Mouse (Mus musculus): ENCODE measurements around the gene Mylpf. TPM values are rescaled to one million over a fixed set of nuclear protein-coding genes. Genes with fewer than 3 reads are reported as not detected.

Gene Mylpf
- polyA plus RNA-seq, 1 experiment, result 39.4 TPM

GRCm38 (mm10) chr7:127194633-127195029 is 14.1 kb upstream of the Mylpf start:
- H3K36me3 ChIP-seq (ENCODE audit: control insufficient read depth, insufficient read depth), result peaks cover 46% of the 10 kb centered on the region
- TF ChIP-seq MYOD1 (IDR thresholded peaks at IDR 0.05; ENCODE audit: control insufficient read depth, insufficient read length, low read depth), result no peak
- no peak for TF ChIP-seq CTCF (IDR thresholded peaks at IDR 0.05; ENCODE audit: control insufficient read depth, insufficient read depth, insufficient read length)
- TF ChIP-seq CEBPB (IDR thresholded peaks at IDR 0.05; ENCODE audit: low read depth), result no peak
- TF ChIP-seq FOSL1 (IDR thresholded peaks at IDR 0.05; ENCODE audit: insufficient read depth, low read length, poor library complexity, severe bottlenecking), result no peak
- no peak for TF ChIP-seq MYOG (IDR thresholded peaks at IDR 0.05; ENCODE audit: control insufficient read depth, extremely low read depth, insufficient read length)
- no peak for TF ChIP-seq MAX (IDR thresholded peaks at IDR 0.05)
- no peak for TF ChIP-seq USF1 (IDR thresholded peaks at IDR 0.05; ENCODE audit: low read depth)

DNA sequence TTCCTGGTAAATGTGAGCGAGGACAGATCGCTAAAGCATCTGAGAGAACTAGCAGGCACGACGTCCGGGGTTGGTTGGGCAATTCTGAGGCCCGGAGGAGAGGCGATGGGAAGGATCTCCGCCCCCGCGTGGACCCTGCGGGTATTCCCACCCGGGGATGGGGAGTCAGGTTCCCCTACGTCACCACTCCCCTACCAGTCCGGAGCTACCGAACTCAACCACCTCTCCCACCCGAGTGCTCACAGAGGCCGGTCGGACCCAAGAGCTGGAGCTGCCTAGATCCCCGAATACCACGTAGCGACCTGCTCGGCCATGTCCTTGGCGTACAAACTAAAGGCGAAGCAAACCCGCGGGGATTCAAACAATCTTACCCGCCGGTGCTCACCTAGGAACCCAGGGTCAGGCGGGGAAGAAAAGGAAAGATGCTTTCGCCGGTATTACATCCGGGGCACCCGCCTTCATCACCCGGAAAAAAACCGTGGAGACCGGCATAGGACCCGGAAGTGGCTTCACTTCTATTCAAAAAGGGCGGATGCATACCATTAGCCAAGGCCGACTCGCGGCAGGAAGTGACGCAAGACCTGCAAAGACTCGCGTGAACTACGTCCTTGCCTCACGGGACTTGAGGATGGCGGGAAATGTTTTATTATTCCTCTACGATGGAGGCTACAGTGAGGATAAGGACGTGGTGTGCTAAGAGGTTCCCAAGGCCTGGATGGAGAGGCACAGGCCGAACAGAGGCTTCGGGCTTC is 13.0 kb upstream of the Mylpf start, which contains the start of gene Cd2bp2:
Gene Cd2bp2, minus strand, starts transcription at position 507 of the 752 bp plus-strand sequence.
- Histone ChIP-seq H3K4me3 (ENCODE audit: insufficient read depth, poor library complexity, severe bottlenecking) (peak within 1 kb of the TSS; percentile 55), H3K36me3 (ENCODE audit: control insufficient read depth, insufficient read depth) (peaks cover 54% of the 10 kb centered on the region), H3K79me2 (ENCODE audit: control insufficient read depth, insufficient read depth) (peaks cover 23% of the 10 kb centered on the region), H3ac (ENCODE audit: control insufficient read depth, insufficient read length, low read depth) (peak within 1 kb of the TSS; percentile 91), H3K27me3 (ENCODE audit: control insufficient read depth, insufficient read depth, insufficient read length) (no peaks in the 10 kb centered on the region), H3K79me3 (ENCODE audit: low read depth) (peaks cover 11% of the 10 kb centered on the region)
- peak; percentile 79 for TF ChIP-seq MAX (IDR thresholded peaks at IDR 0.05)
- peak; percentile 3 for TF ChIP-seq USF1 (IDR thresholded peaks at IDR 0.05; ENCODE audit: low read depth)
- no peak for TF ChIP-seq MYOG (IDR thresholded peaks at IDR 0.05; ENCODE audit: control insufficient read depth, extremely low read depth, insufficient read length)
- TF ChIP-seq CEBPB (IDR thresholded peaks at IDR 0.05; ENCODE audit: low read depth), result peak; percentile 70
- TF ChIP-seq MYOD1 (IDR thresholded peaks at IDR 0.05; ENCODE audit: control insufficient read depth, insufficient read length, low read depth), result no peak
- no peak for TF ChIP-seq CTCF (IDR thresholded peaks at IDR 0.05; ENCODE audit: control insufficient read depth, insufficient read depth, insufficient read length)

More at GRCm38 (mm10) chr7:127194633-127195029, 14.1 kb upstream of the Mylpf start:
- Histone ChIP-seq H3ac (ENCODE audit: control insufficient read depth, insufficient read length, low read depth) (peak overlapping the region; percentile 91), H3K79me3 (ENCODE audit: low read depth) (peaks cover 11% of the 10 kb centered on the region), H3K27me3 (ENCODE audit: control insufficient read depth, insufficient read depth, insufficient read length) (no peaks in the 10 kb centered on the region), H3K4me3 (ENCODE audit: insufficient read depth, poor library complexity, severe bottlenecking) (peak overlapping the region; percentile 55), H3K79me2 (ENCODE audit: control insufficient read depth, insufficient read depth) (peaks cover 23% of the 10 kb centered on the region)

DNA sequence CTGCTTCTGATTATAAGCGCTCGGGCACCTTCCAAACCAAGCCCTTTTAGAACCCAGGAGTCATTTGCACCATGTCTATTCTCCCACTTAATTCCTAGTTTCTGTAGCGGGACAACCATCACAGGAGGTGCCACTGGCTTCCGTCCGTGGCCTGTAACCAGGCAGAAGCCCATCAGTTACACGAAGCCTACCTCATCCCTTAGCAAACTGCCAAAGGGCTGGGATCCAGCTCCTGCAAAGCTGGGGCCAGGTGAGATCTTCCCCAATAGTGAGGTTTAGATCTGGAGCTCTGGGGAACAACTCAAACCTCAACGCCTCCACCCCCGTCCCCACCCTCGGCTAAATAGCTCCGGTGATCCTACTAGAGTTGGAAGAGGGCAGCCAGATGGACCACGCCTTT is 12.2 kb upstream of the Mylpf start:
- no peak overlapping the region for H3ac ChIP-seq (ENCODE audit: control insufficient read depth, insufficient read length, low read depth)
- H3K36me3 ChIP-seq (ENCODE audit: control insufficient read depth, insufficient read depth), result peaks cover 61% of the 10 kb centered on the region
- H3K27me3 ChIP-seq (ENCODE audit: control insufficient read depth, insufficient read depth, insufficient read length), result no peaks in the 10 kb centered on the region
- TF ChIP-seq CTCF (IDR thresholded peaks at IDR 0.05; ENCODE audit: control insufficient read depth, insufficient read depth, insufficient read length) (no peak), MAX (IDR thresholded peaks at IDR 0.05) (no peak), MYOD1 (IDR thresholded peaks at IDR 0.05; ENCODE audit: control insufficient read depth, insufficient read length, low read depth) (no peak), CEBPB (IDR thresholded peaks at IDR 0.05; ENCODE audit: low read depth) (no peak), USF1 (IDR thresholded peaks at IDR 0.05; ENCODE audit: low read depth) (no peak), MYOG (IDR thresholded peaks at IDR 0.05; ENCODE audit: control insufficient read depth, extremely low read depth, insufficient read length) (no peak)
- H3K79me2 ChIP-seq (ENCODE audit: control insufficient read depth, insufficient read depth), result peaks cover 23% of the 10 kb centered on the region
- H3K4me3 ChIP-seq (ENCODE audit: insufficient read depth, poor library complexity, severe bottlenecking), result no peak overlapping the region
- peaks cover 11% of the 10 kb centered on the region for H3K79me3 ChIP-seq (ENCODE audit: low read depth)

DNA sequence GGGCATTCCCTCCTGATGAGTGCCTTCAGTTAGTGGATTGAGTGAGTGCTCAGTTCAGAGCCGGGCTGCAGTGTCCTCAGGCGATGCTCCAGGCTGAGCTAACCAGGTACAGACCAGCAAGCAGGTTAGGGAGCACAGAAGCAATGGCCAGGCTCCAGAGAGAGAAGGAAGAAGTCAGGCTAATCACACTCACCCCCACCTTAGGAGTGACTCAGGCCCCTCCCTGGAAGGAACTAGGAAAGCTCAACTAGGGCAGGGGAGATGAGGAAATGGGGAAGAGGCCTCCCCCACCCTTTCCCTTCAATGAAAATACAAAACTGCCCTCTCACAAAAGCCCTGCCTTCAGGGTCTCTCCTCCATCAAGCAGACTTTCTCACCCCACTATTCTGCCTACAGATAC is 2.1 kb upstream of the Mylpf start:
- H3K79me2 ChIP-seq (ENCODE audit: control insufficient read depth, insufficient read depth), result peaks cover 55% of the 10 kb centered on the region
- H3K27me3 ChIP-seq (ENCODE audit: control insufficient read depth, insufficient read depth, insufficient read length), result no peaks in the 10 kb centered on the region
- H3K36me3 ChIP-seq (ENCODE audit: control insufficient read depth, insufficient read depth), result peaks cover 15% of the 10 kb centered on the region
- TF ChIP-seq CTCF (IDR thresholded peaks at IDR 0.05; ENCODE audit: control insufficient read depth, insufficient read depth, insufficient read length) (no peak), MAX (IDR thresholded peaks at IDR 0.05) (no peak), MYOD1 (IDR thresholded peaks at IDR 0.05; ENCODE audit: control insufficient read depth, insufficient read length, low read depth) (no peak), FOSL1 (IDR thresholded peaks at IDR 0.05; ENCODE audit: insufficient read depth, low read length, poor library complexity, severe bottlenecking) (no peak), MYOG (IDR thresholded peaks at IDR 0.05; ENCODE audit: control insufficient read depth, extremely low read depth, insufficient read length) (no peak), USF1 (IDR thresholded peaks at IDR 0.05; ENCODE audit: low read depth) (no peak), CEBPB (IDR thresholded peaks at IDR 0.05; ENCODE audit: low read depth) (no peak)
- H3K79me3 ChIP-seq (ENCODE audit: low read depth), result peaks cover 36% of the 10 kb centered on the region
- peak overlapping the region; percentile 68 for H3ac ChIP-seq (ENCODE audit: control insufficient read depth, insufficient read length, low read depth)
- H3K4me3 ChIP-seq (ENCODE audit: insufficient read depth, poor library complexity, severe bottlenecking), result peak overlapping the region; percentile 83

DNA sequence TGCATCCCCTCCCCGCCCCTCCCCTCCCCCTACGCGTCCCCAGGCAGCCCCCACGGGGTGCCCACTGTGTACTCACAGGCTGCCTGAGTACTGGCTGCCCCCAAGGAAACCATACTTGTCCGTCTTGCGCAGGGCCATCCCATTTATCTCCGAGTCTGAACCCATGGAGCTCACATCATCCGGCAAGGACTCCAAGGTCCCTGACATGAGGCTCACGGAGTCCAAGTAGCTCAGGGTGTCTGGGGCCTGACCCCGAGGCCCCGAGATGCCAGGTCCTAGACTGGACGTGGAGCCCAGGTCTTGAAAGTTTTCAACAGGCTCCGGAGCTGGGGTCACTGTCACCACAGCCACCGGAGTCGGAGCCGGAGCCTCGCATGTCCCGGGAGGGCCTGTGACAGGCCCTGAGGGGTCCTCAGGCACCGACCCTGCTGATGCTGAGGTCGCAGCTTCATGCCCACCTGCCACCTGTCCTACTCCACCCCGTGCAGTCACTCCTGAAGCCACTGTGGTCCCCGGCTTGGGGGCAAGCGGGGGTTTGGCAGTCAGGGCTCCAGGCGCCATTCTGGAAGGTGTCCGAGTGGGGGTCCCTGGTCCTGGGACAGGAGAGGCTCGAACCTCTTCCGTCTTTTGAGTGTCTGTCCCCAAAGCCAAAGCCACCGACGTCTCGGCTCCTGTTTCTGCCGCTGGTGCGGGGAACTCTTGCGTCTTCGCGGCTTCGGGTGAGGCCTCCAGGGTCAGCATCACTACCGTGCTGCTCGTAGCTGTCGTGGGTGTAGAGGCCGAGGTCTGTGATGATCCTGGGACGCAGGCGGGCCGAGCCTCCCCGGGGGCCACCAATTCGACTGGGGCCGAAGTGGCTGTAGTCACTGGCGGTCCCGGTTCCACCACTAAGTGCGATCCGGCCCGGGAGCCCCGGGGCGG is 1.1 kb upstream of the Mylpf start:
- TF ChIP-seq CTCF (IDR thresholded peaks at IDR 0.05; ENCODE audit: control insufficient read depth, insufficient read depth, insufficient read length) (no peak), MYOG (IDR thresholded peaks at IDR 0.05; ENCODE audit: control insufficient read depth, extremely low read depth, insufficient read length) (no peak), MYOD1 (IDR thresholded peaks at IDR 0.05; ENCODE audit: control insufficient read depth, insufficient read length, low read depth) (no peak), CEBPB (IDR thresholded peaks at IDR 0.05; ENCODE audit: low read depth) (no peak), MAX (IDR thresholded peaks at IDR 0.05) (no peak), FOSL1 (IDR thresholded peaks at IDR 0.05; ENCODE audit: insufficient read depth, low read length, poor library complexity, severe bottlenecking) (no peak), USF1 (IDR thresholded peaks at IDR 0.05; ENCODE audit: low read depth) (no peak)
- H3ac ChIP-seq (ENCODE audit: control insufficient read depth, insufficient read length, low read depth), result peak overlapping the region; percentile 68
- H3K36me3 ChIP-seq (ENCODE audit: control insufficient read depth, insufficient read depth), result peaks cover 11% of the 10 kb centered on the region
- peak overlapping the region; percentile 83 for H3K4me3 ChIP-seq (ENCODE audit: insufficient read depth, poor library complexity, severe bottlenecking)
- peaks cover 55% of the 10 kb centered on the region for H3K79me2 ChIP-seq (ENCODE audit: control insufficient read depth, insufficient read depth)
- H3K79me3 ChIP-seq (ENCODE audit: low read depth), result peaks cover 36% of the 10 kb centered on the region
- no peaks in the 10 kb centered on the region for H3K27me3 ChIP-seq (ENCODE audit: control insufficient read depth, insufficient read depth, insufficient read length)

Data from C2C12 (cell line).